Mouse (Mus musculus) embryo, embryonic 11 days (tissue): ENCODE data around the gene Ocm.
"Not testable (repeated sequence)": the region's sequence is repeated elsewhere in the genome, so short reads cannot be mapped to it uniquely, and the experiment has no call there.

Experiments used
- DNase-seq: peaks from one replicate; pipeline ENCODE4 v3.0.0-alpha.2; 2015

The Ocm gene

GRCm38 (mm10) chr5:144026620-144027263, at the start of gene Ocm:
Gene Ocm (minus strand): TSS chr5:144026670.
- DNase-seq, result no peak

GRCm38 (mm10) chr5:144071249-144071648, 44.8 kb upstream of the Ocm start:
- DNase-seq, result no peak

- no peak for DNase-seq
These were observed 43.6 kb upstream of the Ocm start for GRCm38 (mm10) chr5:144070064-144070463.

- no peak for DNase-seq
These were observed 39.6 kb upstream of the Ocm start for GRCm38 (mm10) chr5:144066036-144066435.

- DNase-seq, result no peak
These were observed 37.6 kb upstream of the Ocm start for GRCm38 (mm10) chr5:144064093-144064492.

- no peak for DNase-seq
These were observed 27.9 kb upstream of the Ocm start for GRCm38 (mm10) chr5:144054340-144054739.

- no peak for DNase-seq
These were observed 27.0 kb upstream of the Ocm start for GRCm38 (mm10) chr5:144053450-144053849.

- DNase-seq, result no peak
These were observed 24.8 kb upstream of the Ocm start for GRCm38 (mm10) chr5:144051268-144051667.

- no peak for DNase-seq
These were observed 23.4 kb upstream of the Ocm start for GRCm38 (mm10) chr5:144049881-144050280.

GRCm38 (mm10) chr5:144047324-144047723, 20.9 kb upstream of the Ocm start:
- no peak for DNase-seq

- DNase-seq, result no peak
These were observed 16.7 kb upstream of the Ocm start for GRCm38 (mm10) chr5:144043166-144043565.

GRCm38 (mm10) chr5:144040720-144041364, 14.4 kb upstream of the Ocm start:
- peak; percentile 81 for DNase-seq

GRCm38 (mm10) chr5:144039886-144040285, 13.4 kb upstream of the Ocm start:
- DNase-seq, result no peak

GRCm38 (mm10) chr5:144039156-144039675, 12.7 kb upstream of the Ocm start:
- no peak for DNase-seq

- DNase-seq, result no peak
These were observed 10.5 kb upstream of the Ocm start for GRCm38 (mm10) chr5:144036952-144037351.

GRCm38 (mm10) chr5:144034567-144034966, 8.1 kb upstream of the Ocm start:
- no peak for DNase-seq

- DNase-seq, result no peak
These were observed 6.0 kb upstream of the Ocm start for GRCm38 (mm10) chr5:144032491-144032890.

GRCm38 (mm10) chr5:144015845-144016244, 10.6 kb downstream of the Ocm start:
- DNase-seq, result no peak

- no peak for DNase-seq
These were observed 11.2 kb downstream of the Ocm start for GRCm38 (mm10) chr5:144015312-144015650.

GRCm38 (mm10) chr5:144014551-144015311, 11.7 kb downstream of the Ocm start, which contains the start of gene Ccz1:
Gene Ccz1 (minus strand): TSS chr5:144014877.
- DNase-seq, result peak; percentile 93

- DNase-seq, result not testable (repeated sequence)
These were observed 12.9 kb downstream of the Ocm start for GRCm38 (mm10) chr5:144013366-144014134.

- DNase-seq, result no peak
These were observed 23.8 kb downstream of the Ocm start for GRCm38 (mm10) chr5:144002461-144003192.
